In genomic region chr5:30172115-30172514, GRCm38 (mm10) we compare ENCODE assay signal across 14 mouse cellular contexts. TPM values are rescaled to one million over a fixed set of nuclear protein-coding genes. Genes with fewer than 3 reads are reported as not detected.
DNase-seq lines count a peak whose midpoint lies in the region; ATAC-seq lines count a peak whose summit lies in the region.
"Had no signal": no experiment of that assay in that cellular context is flagged by ENCODE, and none has a peak within 500 bp of the region (broad histone marks: within the 10 kb centered on the region; RNA-seq: fewer than 3 reads in every experiment).

No protein-coding gene starts in this region.

- H3K9me3 ChIP-seq in heart, embryonic 12.5 days (replicated peaks), result no peaks in the 10 kb centered on the region
- H3K9me3 ChIP-seq: neural tube, embryonic 12.5 days had no signal

- peak; percentile 19 for DNase-seq in layer of hippocampus, adult 9-11 months
- no peak for DNase-seq in layer of hippocampus, postnatal 14 days (ENCODE audit: low spot score in 2 of 2)
- peak; percentile 86 for DNase-seq in embryo, embryonic 10 days (ENCODE audit: low spot score)
- DNase-seq in mesoderm, embryonic 11.5 days (ENCODE audit: low read depth, low spot score), result peak; percentile 66
- no peak for DNase-seq in left cerebral cortex, adult 9 months (ENCODE audit: low spot score in 2 of 2)
- no peak for DNase-seq in frontal cortex, postnatal 10 days (ENCODE audit: low spot score in 2 of 2)
- no peak for DNase-seq in spleen, postnatal 36 days (ENCODE audit: low spot score in 2 of 2)
- DNase-seq: adrenal gland, adult 8-10 months; cerebellum, postnatal 14 days; kidney, adult 18-20 months; layer of hippocampus, postnatal 36 days; lung, postnatal 14 days had no signal

- H3K27me3 ChIP-seq in heart, embryonic 12.5 days (replicated peaks), result no peaks in the 10 kb centered on the region
- H3K27me3 ChIP-seq: neural tube, embryonic 12.5 days had no signal

- H3K4me1 ChIP-seq in heart, embryonic 12.5 days (replicated peaks), result peaks cover 21% of the 10 kb centered on the region
- H3K4me1 ChIP-seq: neural tube, embryonic 12.5 days had no signal

- H3K4me3 ChIP-seq in heart, embryonic 12.5 days, result no peak overlapping the region
- H3K4me3 ChIP-seq: neural tube, embryonic 12.5 days had no signal

- peak overlapping the region; percentile 90 for H3K27ac ChIP-seq in heart, embryonic 12.5 days (ENCODE audit: poor library complexity, severe bottlenecking)
- H3K27ac ChIP-seq: neural tube, embryonic 12.5 days had no signal

- H3K4me2 ChIP-seq in heart, embryonic 12.5 days, result peak overlapping the region; percentile 3; the same call in 1 of the 2 replicates
- H3K4me2 ChIP-seq: neural tube, embryonic 12.5 days had no signal

- ATAC-seq in heart, embryonic 12.5 days (ENCODE audit: insufficient number of reproducible peaks, low FRiP score), result no peak

- no peak overlapping the region for H3K9ac ChIP-seq in heart, embryonic 12.5 days
- H3K9ac ChIP-seq: neural tube, embryonic 12.5 days had no signal

- H3K36me3 ChIP-seq in heart, embryonic 12.5 days, result peaks cover 69% of the 10 kb centered on the region

RNA-seq across cellular contexts. Expression of gene Hadhb, which starts 17.1 kb away (rescaled TPM):
- 10 to 100 TPM; 80.1 to 81.8 TPM for total RNA-seq in layer of hippocampus, postnatal 14 days (2021)
- 307 and 321 TPM in 2 replicates for polyA plus RNA-seq in heart, embryonic 12.5 days (2016; fragmentation: Nextera tagmentation; extraction: Ambion mirVana)

RNA-seq across cellular contexts. Expression of gene Hadha, which starts 17.2 kb away (rescaled TPM):
- total RNA-seq in layer of hippocampus, postnatal 14 days (2021), result 10 to 100 TPM; 78.4 to 95.1 TPM
- 237 and 239 TPM in 2 replicates for polyA plus RNA-seq in heart, embryonic 12.5 days (2016; fragmentation: Nextera tagmentation; extraction: Ambion mirVana)

RNA-seq across cellular contexts. Expression of gene Adgrf3, which starts 33.4 kb away (rescaled TPM):
- total RNA-seq in layer of hippocampus, postnatal 14 days (2021), result not detected
- polyA plus RNA-seq in heart, embryonic 12.5 days (2016; fragmentation: Nextera tagmentation; extraction: Ambion mirVana), result 0.37 TPM in 1 of 2 replicates, not detected in the other
- total RNA-seq: adrenal gland, adult 8-10 months; layer of hippocampus, postnatal 36 days had no signal
- polyA plus RNA-seq: neural tube, embryonic 12.5 days had no signal

Comparison
In these comparisons a context has a peak if more than half of its experiments do, and no peak if none do; other contexts are left out.
1. DNase-seq: peak in layer of hippocampus, adult 9-11 months (single experiment), embryo, embryonic 10 days (single experiment) and mesoderm, embryonic 11.5 days (single experiment); none in layer of hippocampus, postnatal 14 days (0 of 2), left cerebral cortex, adult 9 months (0 of 2), frontal cortex, postnatal 10 days (0 of 2) and spleen, postnatal 36 days (0 of 2).